In the genomic region with DNA sequence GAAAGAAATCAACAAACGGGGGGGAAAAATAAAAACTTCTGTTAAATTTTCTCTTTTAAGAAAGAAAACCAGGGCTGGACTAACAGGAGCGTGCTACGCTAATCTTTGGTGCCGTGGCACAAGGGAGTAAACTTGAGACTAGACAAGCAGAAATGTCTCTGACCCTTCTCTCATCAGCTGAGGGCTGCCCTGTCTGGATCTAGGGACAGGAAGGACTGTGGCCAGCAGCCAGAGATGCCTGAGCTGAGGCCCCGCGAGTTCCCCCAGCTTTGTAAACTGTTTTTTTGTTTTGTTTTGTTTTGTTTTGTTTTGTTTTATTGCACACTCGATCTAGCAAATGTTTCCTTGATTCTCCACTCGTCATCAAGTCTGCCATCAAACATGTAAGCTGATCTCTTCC, we compare ENCODE assay signal across 12 mouse cellular contexts.
DNase-seq lines count a peak whose midpoint lies in the region; ATAC-seq lines count a peak whose summit lies in the region.
"Had no signal": no experiment of that assay in that cellular context is flagged by ENCODE, and none has a peak within 500 bp of the region (broad histone marks: within the 10 kb centered on the region; RNA-seq: fewer than 3 reads in every experiment).

No protein-coding gene starts in this region.

- no peaks in the 10 kb centered on the region for H3K36me3 ChIP-seq in kidney, embryonic 16.5 days (ENCODE audit: insufficient read depth, low read length)
- no peaks in the 10 kb centered on the region for H3K36me3 ChIP-seq in embryonic facial prominence, embryonic 15.5 days

- H3K9me3 ChIP-seq in kidney, embryonic 16.5 days (ENCODE audit: low read length): no peaks in the 10 kb centered on the region
- H3K9me3 ChIP-seq in embryonic facial prominence, embryonic 15.5 days (replicated peaks): no peaks in the 10 kb centered on the region

- no peak overlapping the region for H3K9ac ChIP-seq in kidney, embryonic 16.5 days (replicated peaks; ENCODE audit: low read length)
- no peak overlapping the region for H3K9ac ChIP-seq in embryonic facial prominence, embryonic 15.5 days

- no peak overlapping the region for H3K4me3 ChIP-seq in kidney, embryonic 16.5 days (ENCODE audit: low read length)
- no peak overlapping the region for H3K4me3 ChIP-seq in embryonic facial prominence, embryonic 15.5 days (replicated peaks)

- H3K4me2 ChIP-seq in kidney, embryonic 16.5 days (replicated peaks; ENCODE audit: low read depth, low read length): no peak overlapping the region
- 0 out of 2 replicates have a peak overlapping the region, but pooled peaks have one; percentile 6 for H3K4me2 ChIP-seq in embryonic facial prominence, embryonic 15.5 days (replicated peaks)

- ATAC-seq in kidney, embryonic 16.5 days (ENCODE audit: low FRiP score, low TSS enrichment): no peak; the same call in 1 of the 2 replicates
- no peak for ATAC-seq in embryonic facial prominence, embryonic 15.5 days (ENCODE audit: insufficient number of reproducible peaks, low FRiP score, low TSS enrichment, low read depth)
- ATAC-seq: activated CD4-positive, CD25-positive, alpha-beta regulatory T cell, adult 4 months had no signal

- H3K27ac ChIP-seq in kidney, embryonic 16.5 days (ENCODE audit: low read length): peak overlapping the region; percentile 12; the same call in 1 of the 2 replicates
- H3K27ac ChIP-seq in embryonic facial prominence, embryonic 15.5 days (replicated peaks): no peak overlapping the region

- no peaks in the 10 kb centered on the region for H3K27me3 ChIP-seq in kidney, embryonic 16.5 days (ENCODE audit: insufficient read depth, low read length)
- no peaks in the 10 kb centered on the region for H3K27me3 ChIP-seq in embryonic facial prominence, embryonic 15.5 days

- no peak for DNase-seq in kidney, adult 8-10 months
- DNase-seq in embryo, embryonic 10 days (ENCODE audit: low spot score): peak; percentile 27
- peak; percentile 15 for DNase-seq in lung, postnatal 25 days (ENCODE audit: low spot score)
- DNase-seq in left cerebral cortex, adult 8-10 months (ENCODE audit: low spot score in 2 of 2): no peak
- DNase-seq in right cerebral cortex, postnatal 14 days: no peak
- DNase-seq in adrenal gland, adult 8-10 months: no peak
- DNase-seq: cerebellum, adult 9-11 months; kidney, adult 9 months; thymus, postnatal 36 days had no signal

- H3K4me1 ChIP-seq in kidney, embryonic 16.5 days (ENCODE audit: insufficient read depth, low read length): 0 out of 2 replicates have a peak, but pooled peaks cover 8% of the 10 kb centered on the region
- peaks cover 8% of the 10 kb centered on the region; the same call in 1 of the 2 replicates for H3K4me1 ChIP-seq in embryonic facial prominence, embryonic 15.5 days

- WGBS in kidney, embryonic 16.5 days: 25% methylated on average over 8 of the region's 8 CpGs
- 47% methylated on average over 8 of the region's 8 CpGs for WGBS in embryonic facial prominence, embryonic 15.5 days

Comparison
In these comparisons a context has a peak if more than half of its experiments do, and no peak if none do; other contexts are left out.
1. DNase-seq: peak in embryo, embryonic 10 days (single experiment) and lung, postnatal 25 days (single experiment); none in kidney, adult 8-10 months (0 of 2), left cerebral cortex, adult 8-10 months (0 of 2), right cerebral cortex, postnatal 14 days (single experiment) and adrenal gland, adult 8-10 months (single experiment).